Mouse (Mus musculus) kidney, postnatal 25 days (tissue): ENCODE results near the gene Zfp3.

Source experiments
- DNase-seq, 2 experiments: peaks; one replicate each; pipeline ENCODE4 v3.0.0; 2021; ENCODE audit warnings: mixed read lengths in 2 of 2

Gene Zfp3

DNA sequence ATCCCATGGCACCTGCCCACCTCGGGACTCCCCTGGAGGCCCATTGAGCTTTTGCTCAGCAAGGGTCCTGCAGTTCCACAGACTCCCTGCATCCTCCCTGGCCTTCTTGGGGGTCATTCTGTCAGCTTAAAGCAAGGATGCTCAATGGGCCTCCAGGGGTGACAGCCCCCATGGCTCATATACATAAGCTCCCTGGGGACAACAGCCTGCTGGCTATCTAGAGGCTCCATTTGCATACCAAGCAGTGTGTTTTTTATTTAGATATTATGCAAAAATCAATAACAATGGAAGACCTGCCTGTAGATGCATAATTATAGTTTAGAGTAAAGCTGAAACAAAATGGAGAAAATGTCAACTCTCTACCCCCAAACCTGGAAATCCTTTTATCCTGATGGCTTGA lies 45.0 kb downstream of the Zfp3 start:
- no peak for DNase-seq

DNA sequence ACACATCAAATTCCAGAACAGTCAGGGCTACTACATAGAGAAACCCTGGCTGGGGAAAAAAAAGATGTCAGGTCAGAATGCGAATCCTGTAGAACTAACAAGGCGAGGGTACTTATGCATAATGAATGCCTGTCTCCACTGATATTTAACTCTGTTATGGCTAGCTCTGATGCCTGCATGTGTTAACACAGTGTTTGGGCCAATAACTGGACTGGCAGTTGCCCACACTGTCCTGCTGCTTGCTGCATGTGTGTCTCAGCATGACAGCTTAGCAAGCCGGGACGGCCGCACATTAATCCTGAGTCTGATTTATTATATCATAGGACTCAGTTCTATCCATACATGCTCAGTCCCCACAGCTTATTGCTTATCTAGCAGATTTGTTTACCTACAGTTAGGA lies 47.0 kb downstream of the Zfp3 start:
- no peak for DNase-seq

GRCm38 (mm10) chr11:70811471-70812240 lies 47.6 kb downstream of the Zfp3 start:
- no peak for DNase-seq

DNA sequence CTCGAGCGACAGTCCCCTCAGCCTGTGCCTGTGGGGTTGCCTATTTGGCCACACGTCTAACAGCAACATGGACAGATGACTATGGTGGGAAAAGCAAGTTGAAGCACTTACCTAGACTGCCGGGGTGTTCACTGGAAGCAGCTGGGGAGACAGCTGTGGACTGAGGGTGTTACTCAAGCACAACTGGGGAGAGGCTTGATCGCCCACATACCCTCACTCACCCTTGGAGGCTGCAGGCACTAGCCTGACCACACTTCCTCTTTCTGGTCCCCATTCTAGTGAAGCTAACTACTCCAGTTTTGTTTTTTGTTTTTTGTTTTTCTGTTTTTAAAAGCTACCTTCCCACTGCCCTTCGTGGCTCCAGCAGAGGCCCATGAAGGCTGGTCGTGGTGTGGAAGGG lies 48.4 kb downstream of the Zfp3 start, which contains the start of gene Scimp:
Gene Scimp, minus strand, starts transcription at position 222 of the 400 bp plus-strand sequence.
- no peak for DNase-seq

GRCm38 (mm10) chr11:70815071-70815470 lies 51.1 kb downstream of the Zfp3 start:
- DNase-seq, result no peak

GRCm38 (mm10) chr11:70815498-70816078 lies 51.6 kb downstream of the Zfp3 start:
- peak in 1 of 2 experiments; percentile 72 for DNase-seq

DNA sequence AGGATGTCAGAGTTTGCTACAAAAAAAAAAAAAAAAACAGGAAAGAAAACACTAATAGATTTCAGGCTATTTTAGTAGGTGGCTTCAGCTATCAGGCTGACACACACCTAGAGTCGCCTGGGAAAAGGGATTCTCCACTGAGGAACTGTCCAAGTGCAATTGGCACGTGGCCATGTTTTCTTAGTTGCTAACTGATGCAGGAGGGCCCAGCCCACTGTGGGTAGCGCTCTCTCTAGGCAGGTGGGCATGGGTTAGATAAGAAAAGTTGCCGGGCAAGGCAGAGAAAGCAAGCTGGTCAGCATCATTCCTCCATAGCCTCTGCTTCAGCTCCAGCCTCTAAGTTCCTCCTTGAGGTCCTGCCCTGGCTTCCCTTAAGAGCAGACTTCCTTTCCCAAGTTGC lies 52.8 kb downstream of the Zfp3 start:
- peak in 1 of 2 experiments; percentile 10 for DNase-seq

DNA sequence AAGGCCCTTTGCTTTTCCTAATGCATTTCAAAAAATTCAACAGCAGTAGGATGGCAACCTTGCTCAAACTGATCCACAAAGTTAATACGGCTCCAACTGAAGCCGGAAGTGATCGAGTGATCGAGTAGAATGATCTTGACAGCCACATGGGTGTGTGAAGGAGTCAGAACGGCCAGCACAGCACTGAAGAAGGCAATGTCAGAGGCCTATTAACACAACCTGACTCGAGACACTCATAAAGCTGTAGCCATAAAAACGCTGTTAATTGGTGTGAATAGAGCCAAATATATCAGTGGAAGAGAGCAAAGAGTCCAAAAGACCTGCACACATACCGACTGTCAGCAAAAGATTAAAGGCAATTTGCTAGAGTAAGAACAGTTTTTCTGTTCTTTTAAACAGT lies 56.1 kb downstream of the Zfp3 start:
- DNase-seq, result no peak

DNA sequence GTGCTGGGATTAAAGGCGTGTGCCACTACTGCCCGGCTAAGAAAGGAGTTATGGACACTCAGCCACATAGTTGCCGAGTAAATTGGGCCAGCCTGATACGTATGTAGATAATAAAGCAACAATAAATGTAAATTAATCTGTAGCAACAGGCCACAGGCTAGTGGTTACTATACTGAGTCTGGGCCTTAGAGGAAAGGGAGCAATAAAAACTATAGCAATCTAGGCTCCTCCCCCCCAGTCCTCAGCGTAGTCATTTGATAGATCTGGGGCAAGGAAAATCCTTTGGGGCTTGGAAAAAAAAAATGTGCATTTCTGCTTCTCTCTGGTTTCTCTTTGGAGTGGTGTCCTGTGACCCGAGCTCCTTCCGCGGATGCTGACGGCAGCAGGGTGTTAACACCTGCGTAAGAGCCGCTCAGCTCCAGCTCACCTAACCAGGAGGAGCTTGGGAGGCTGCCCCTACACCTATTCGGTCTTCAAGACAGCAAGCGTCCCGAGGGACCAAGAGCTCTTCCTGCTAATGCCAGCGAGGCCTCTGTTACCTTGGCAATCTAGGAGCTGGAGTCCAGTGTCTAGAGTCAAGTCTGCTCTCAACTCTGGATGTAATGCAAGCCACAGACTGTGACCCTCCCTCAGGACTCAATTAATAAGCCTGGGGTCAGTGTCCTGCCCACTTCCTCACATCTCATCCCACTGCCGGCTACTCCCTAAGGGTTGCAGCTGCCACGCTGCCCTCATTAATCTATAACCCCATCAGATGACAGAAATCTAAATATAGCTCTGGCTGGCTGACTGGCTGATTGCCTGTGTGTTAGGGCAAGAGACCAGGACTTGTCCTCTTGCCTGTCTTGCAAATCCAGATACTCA lies 58.0 kb downstream of the Zfp3 start:
- DNase-seq, result peak; percentile 73 to 88
